Mouse (Mus musculus) forebrain, embryonic 12.5 days (tissue): ENCODE data around the gene Ltbp2. TPM values are rescaled to one million over a fixed set of nuclear protein-coding genes. Genes with fewer than 3 reads are reported as not detected.

Experiments used
- ATAC-seq: fragments of 200-750 bp; cut with Nextera tagmentation; 2 replicates; pipeline ENCODE4 v1.8.0; 2017; ENCODE audit warnings: moderate TSS enrichment; ENCODE audit not compliant: low FRiP score
- H3K27ac ChIP-seq: fragments of 300-500 bp; sonication (generic); 2 replicates; pipeline ENCODE4 v1.5.1; 2016; ENCODE audit warnings: mild to moderate bottlenecking
- H3K27me3 ChIP-seq: fragments of 300-500 bp; sonication (generic); 2 replicates; pipeline ENCODE4 v1.6.1; 2016; ENCODE audit warnings: mild to moderate bottlenecking
- H3K36me3 ChIP-seq: fragments of 300-500 bp; sonication (generic); replicated peaks from 2 replicates; pipeline ENCODE4 v1.6.1; 2016; ENCODE audit warnings: mild to moderate bottlenecking
- H3K4me1 ChIP-seq: fragments of 300-500 bp; sonication (generic); 2 replicates; pipeline ENCODE4 v1.6.1; 2016
- H3K4me2 ChIP-seq: fragments of 300-500 bp; sonication (generic); 2 replicates; pipeline ENCODE4 v1.6.1; 2016; ENCODE audit warnings: mild to moderate bottlenecking, moderate library complexity
- H3K4me3 ChIP-seq: fragments of 300-500 bp; sonication (generic); replicated peaks from 2 replicates; pipeline ENCODE4 v1.5.1; 2016; ENCODE audit warnings: mild to moderate bottlenecking
- H3K9ac ChIP-seq: fragments of 300-500 bp; sonication (generic); 2 replicates; pipeline ENCODE4 v1.6.1; 2016; ENCODE audit warnings: mild to moderate bottlenecking
- H3K9me3 ChIP-seq: fragments of 300-500 bp; sonication (generic); 2 replicates; pipeline ENCODE4 v1.6.1; 2016
- WGBS: fragments of 180-500 bp; shearing (Covaris S2); methylation state at CpG from one replicate; pipeline ENCODE4 v1.1.7; 2016; 5-methylcytosine and 5-hydroxymethylcytosine counted together
- polyA plus RNA-seq: library from polyadenylated mRNA; unstranded; fragments of >200 nt; fragmentation: Nextera tagmentation; extraction: Ambion mirVana; gene quantifications from 2 replicates; pipeline ENCODE4 v1.2.1, GENCODE M21; 2016

Gene Ltbp2
- polyA plus RNA-seq, 1 experiment from 2014 or later, result 0.19 TPM

DNA sequence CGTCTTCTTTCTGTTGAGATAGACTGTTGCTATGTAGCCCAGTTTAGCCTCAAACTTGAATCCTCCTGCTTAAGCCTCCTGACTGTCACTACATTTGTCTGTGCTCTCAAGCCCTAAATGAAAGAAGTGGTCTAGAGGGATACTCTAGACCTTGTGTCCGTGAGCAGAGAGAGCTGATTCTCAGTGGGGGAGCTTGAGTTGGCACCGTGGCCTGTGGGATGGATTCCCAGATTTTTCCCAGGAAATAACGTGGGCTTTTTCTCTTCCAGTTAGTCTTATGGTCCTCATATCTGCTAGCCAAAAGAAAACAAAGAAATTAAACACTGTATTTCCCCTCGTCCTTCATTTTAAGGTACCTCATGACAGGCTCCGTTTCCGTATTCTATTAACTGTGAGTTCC is 24.0 kb upstream of the Ltbp2 start:
- H3K9me3 ChIP-seq, result no peaks in the 10 kb centered on the region
- no peaks in the 10 kb centered on the region for H3K4me1 ChIP-seq
- 88% methylated on average over 7 of the region's 7 CpGs for WGBS
- no peak overlapping the region for H3K9ac ChIP-seq
- no peak for ATAC-seq
- no peak overlapping the region for H3K4me3 ChIP-seq
- no peak overlapping the region for H3K4me2 ChIP-seq
- no peaks in the 10 kb centered on the region for H3K36me3 ChIP-seq
- no peak overlapping the region for H3K27ac ChIP-seq
- no peaks in the 10 kb centered on the region for H3K27me3 ChIP-seq

DNA sequence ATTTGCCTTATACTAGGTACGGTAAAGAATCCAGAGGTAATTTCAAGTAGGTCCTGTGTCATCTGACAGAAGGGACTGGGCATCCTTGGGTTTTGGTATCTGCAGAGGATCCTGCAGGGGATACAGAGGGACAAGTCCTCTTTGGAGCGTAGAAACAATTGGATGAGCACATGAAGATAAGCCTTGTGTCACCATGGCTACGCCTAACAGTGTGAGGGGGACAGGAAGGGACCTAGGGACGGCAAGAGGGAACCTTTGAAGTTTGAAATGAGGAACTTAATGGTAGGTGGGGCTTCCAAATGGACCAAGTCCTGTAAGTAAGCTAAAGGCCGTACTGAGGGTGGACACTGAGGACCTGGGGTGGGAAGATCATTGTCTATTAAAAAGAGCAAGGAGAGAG is 21.0 kb upstream of the Ltbp2 start:
- ATAC-seq, result no peak
- no peaks in the 10 kb centered on the region for H3K9me3 ChIP-seq
- WGBS, result 79% methylated on average over 5 of the region's 5 CpGs

DNA sequence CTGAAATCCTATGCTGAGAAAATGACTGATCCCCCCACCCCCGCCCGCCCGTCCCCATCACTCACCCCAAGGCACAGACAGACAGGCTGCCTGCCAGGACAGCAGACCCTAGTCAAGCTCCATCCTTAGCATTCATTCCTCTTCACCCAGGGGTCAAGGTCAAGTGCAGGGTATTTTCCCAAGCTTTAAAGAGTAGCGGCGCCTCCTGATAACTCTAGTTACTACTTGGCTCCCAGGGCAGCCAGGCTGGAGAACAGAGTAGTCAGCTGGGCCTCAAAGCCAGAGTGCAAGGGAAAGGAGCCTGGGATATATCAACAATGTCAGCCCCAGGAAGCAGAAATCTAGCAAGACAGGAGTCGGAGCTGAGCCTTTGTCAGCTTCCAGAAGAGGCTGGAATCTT is 19.9 kb upstream of the Ltbp2 start:
- Histone ChIP-seq H3K9me3 (no peaks in the 10 kb centered on the region), H3K4me2 (no peak overlapping the region), H3K4me1 (no peaks in the 10 kb centered on the region), H3K9ac (no peak overlapping the region), H3K27ac (no peak overlapping the region), H3K4me3 (no peak overlapping the region), H3K27me3 (no peaks in the 10 kb centered on the region), H3K36me3 (no peaks in the 10 kb centered on the region)
- ATAC-seq, result no peak
- WGBS, result 87% methylated on average over 6 of the region's 6 CpGs

More for the DNA sequence above, 21.0 kb upstream of the Ltbp2 start:
- H3K4me2 ChIP-seq, result no peak overlapping the region
- no peak overlapping the region for H3K27ac ChIP-seq
- no peak overlapping the region for H3K4me3 ChIP-seq
- no peaks in the 10 kb centered on the region for H3K4me1 ChIP-seq
- no peak overlapping the region for H3K9ac ChIP-seq
- no peaks in the 10 kb centered on the region for H3K36me3 ChIP-seq
- H3K27me3 ChIP-seq, result no peaks in the 10 kb centered on the region

DNA sequence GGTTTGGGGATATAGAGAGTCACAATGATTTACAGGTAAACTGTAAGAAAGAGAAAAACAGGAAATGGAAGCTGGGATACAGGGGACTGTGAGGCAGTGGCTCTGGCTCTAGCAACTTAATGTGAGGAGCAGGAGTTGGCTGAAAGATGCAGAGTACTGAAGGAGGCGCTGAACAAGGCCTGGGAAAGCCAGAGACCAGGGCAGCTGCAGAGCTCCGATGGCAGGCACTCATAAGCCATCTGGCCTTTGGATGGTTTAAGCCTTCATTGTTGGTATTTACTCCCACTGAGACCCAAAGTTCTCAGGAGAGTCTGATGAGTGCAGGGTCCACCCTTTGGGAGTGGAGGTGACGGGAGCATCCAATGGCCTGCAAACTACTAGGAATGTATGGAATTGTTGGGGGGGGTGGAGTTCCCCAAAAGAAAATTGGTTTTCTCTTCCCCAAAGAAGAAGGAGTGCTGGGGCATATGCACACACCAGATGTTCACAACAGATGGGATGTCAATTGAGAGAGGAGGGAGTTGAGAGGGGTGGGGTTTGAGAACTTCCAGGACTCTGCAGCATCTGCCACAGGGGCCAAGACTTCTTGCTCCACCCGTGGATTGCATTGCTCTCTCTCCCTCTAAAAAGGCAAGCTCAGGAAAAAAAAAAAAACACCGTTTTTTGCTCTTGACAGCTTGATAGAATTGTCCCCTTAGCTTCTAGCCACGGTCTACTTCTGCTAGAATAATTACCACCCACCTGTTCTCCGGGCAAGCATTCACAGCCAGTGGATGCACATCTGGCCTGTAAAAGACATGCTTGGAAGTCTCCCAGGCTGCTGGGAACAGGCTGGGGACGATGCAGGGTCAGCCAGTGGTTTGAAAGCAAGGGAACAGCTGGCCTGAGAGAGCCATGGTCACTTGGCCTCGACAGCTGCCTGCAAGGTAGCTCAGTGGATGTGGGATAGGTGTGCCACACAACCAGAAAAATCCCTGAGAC is 17.6 kb upstream of the Ltbp2 start:
- 66% methylated on average over 9 of the region's 9 CpGs for WGBS
- Histone ChIP-seq H3K4me3 (no peak overlapping the region), H3K9me3 (no peaks in the 10 kb centered on the region), H3K4me2 (no peak overlapping the region), H3K36me3 (no peaks in the 10 kb centered on the region), H3K9ac (no peak overlapping the region), H3K4me1 (no peaks in the 10 kb centered on the region), H3K27me3 (no peaks in the 10 kb centered on the region), H3K27ac (no peak overlapping the region)
- no peak for ATAC-seq

DNA sequence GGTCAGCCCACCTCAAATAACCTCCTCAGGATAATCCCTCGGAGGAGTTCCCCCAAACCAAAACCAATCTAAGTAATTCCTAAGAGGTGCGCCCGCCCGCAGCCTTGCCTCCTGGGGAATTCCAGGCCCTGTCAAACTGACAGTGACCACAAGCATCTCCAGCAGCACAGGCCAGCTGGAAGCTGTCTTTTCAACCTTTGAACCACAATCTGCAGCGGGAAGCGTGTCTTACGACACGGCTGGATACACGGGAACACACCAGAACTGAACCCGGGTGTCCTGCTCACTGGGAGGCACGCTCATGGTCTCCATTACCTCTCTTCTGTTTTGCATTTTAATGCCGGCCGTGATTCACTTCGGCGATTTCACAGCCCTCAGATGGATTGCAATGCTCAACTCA is 14.0 kb upstream of the Ltbp2 start:
- Histone ChIP-seq H3K9me3 (no peaks in the 10 kb centered on the region), H3K36me3 (no peaks in the 10 kb centered on the region), H3K27ac (no peak overlapping the region), H3K9ac (no peak overlapping the region), H3K4me3 (no peak overlapping the region), H3K4me1 (no peaks in the 10 kb centered on the region), H3K4me2 (no peak overlapping the region), H3K27me3 (no peaks in the 10 kb centered on the region)
- ATAC-seq, result no peak
- WGBS, result 84% methylated on average over 15 of the region's 15 CpGs

DNA sequence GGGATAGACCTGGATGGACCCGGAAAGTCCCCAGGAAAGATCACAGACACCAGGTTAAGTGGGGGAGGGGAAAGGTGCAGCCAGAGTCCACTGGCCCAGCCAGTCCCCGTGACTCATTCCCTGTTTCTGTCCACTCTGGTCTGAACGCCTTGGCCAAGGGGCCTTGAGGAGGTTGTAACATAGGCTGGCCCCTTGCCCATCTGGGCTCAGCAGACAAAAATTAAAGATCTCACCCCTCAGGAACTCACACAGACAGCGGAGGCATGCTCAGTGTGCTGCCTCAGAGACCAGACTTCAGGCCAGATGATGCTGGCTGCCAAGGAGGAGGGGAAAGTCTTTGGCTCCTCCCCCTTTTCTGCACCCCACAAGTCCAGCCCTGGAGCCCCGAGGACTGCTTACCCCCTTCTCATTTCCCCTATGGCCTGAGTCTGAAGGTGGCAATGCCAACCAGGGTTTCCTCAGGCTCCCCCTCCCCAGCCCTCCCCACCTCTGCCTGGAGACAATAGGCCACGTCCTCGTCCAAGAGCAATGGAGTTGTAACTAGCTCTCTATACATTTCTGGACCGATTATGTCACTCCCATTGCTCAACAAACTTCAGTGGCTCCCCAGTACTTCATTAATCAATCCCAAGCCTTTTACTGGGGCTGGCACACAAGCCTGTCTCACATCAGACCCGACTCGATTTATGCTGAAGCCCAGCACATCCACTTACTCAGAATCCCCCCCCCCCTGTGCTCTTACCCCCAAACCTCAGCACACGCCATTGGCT is 9.0 kb upstream of the Ltbp2 start:
- no peak for ATAC-seq

DNA sequence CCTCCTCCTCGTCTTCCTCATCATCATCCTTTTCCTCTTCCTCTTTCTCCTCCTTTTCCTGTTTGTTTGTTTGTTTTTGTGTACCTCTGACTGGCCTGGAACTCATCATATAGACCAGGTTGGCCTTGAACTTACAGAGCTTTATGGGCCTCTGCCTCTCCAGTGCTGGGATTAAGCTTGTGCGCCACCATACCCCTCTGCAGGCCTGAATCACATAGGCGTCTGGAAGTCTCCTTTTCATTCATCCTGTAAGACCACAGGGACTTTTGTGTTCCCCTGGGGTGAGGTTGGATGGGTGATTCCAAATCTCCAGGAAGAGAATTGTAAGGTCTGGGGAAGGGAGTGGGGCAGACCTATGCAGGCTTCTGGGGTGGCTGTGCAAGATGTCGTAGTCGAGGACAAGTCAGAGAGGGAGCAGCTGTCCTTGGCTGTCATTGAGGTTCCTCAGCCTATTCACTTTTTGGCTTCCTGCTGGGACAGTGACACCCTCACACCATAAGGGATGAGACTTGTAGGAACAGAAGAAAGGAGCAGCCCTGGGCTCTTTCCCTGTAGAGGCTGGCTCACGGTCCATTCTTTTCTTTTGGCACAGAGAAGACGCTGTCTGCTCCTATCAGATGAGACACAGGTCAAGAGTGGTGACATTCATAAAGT is 8.2 kb upstream of the Ltbp2 start:
- no peaks in the 10 kb centered on the region for H3K36me3 ChIP-seq
- WGBS, result 84% methylated on average over 7 of the region's 7 CpGs
- peaks cover 15% of the 10 kb centered on the region for H3K27me3 ChIP-seq
- H3K9me3 ChIP-seq, result no peaks in the 10 kb centered on the region
- H3K9ac ChIP-seq, result no peak overlapping the region
- H3K4me1 ChIP-seq, result no peaks in the 10 kb centered on the region
- H3K27ac ChIP-seq, result no peak overlapping the region
- ATAC-seq, result no peak
- H3K4me3 ChIP-seq, result no peak overlapping the region
- no peak overlapping the region for H3K4me2 ChIP-seq

More for the DNA sequence above, 9.0 kb upstream of the Ltbp2 start:
- Histone ChIP-seq H3K4me2 (no peak overlapping the region), H3K27ac (no peak overlapping the region), H3K4me1 (no peaks in the 10 kb centered on the region), H3K27me3 (peaks cover 11% of the 10 kb centered on the region; the same call in 1 of the 2 replicates), H3K36me3 (no peaks in the 10 kb centered on the region), H3K9me3 (no peaks in the 10 kb centered on the region), H3K4me3 (no peak overlapping the region), H3K9ac (no peak overlapping the region)
- WGBS, result 70% methylated on average over 11 of the region's 11 CpGs

DNA sequence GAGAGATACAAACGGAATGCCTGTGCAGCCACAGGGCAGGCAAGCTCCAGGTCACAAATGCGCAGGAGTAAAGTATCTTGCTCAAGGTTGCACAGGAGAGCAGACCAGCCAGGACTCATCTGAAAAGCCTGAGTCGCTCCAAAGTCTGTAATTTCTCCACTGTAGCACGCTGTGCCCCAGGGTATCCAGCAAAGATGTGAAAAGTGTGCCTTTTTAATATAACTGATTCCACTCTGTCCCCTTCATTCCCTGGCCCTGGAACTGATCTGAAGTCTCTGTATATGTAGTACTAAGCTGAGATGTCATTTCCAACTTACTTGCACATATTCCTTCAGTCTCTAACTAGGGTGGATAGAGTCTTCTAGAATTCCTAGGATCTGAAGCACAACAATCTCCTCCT is 6.5 kb upstream of the Ltbp2 start:
- ATAC-seq, result no peak
- no peak overlapping the region for H3K4me3 ChIP-seq
- 82% methylated on average over 4 of the region's 4 CpGs for WGBS

DNA sequence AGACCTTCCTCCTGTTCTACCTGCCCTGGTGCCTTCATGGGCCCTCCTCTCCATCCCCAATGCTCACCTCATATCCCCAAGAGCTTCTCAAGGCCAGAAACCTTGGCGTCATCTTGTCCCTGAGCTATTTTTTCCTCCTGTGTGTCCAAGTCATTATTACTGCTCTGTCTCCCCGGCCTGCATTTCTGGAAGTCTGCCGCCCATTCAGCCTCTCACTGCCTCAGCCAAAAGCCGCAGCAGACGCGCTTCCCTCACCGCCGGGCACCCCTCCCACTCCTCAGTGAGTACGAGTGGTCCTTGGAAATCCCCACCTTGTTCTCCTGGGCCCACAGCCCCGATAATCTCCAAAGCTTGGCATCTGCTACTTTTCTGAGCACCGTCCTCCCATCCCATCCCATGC is 3.8 kb upstream of the Ltbp2 start:
- no peak for ATAC-seq
- WGBS, result 64% methylated on average over 11 of the region's 11 CpGs
- no peaks in the 10 kb centered on the region for H3K9me3 ChIP-seq
- peaks cover 15% of the 10 kb centered on the region for H3K4me1 ChIP-seq
- no peak overlapping the region for H3K27ac ChIP-seq
- H3K9ac ChIP-seq, result no peak overlapping the region
- H3K4me3 ChIP-seq, result no peak overlapping the region
- no peak overlapping the region for H3K4me2 ChIP-seq
- no peaks in the 10 kb centered on the region for H3K36me3 ChIP-seq
- H3K27me3 ChIP-seq, result peaks cover 60% of the 10 kb centered on the region

More for the DNA sequence above, 6.5 kb upstream of the Ltbp2 start:
- no peaks in the 10 kb centered on the region for H3K9me3 ChIP-seq
- H3K4me2 ChIP-seq, result no peak overlapping the region
- peaks cover 33% of the 10 kb centered on the region for H3K27me3 ChIP-seq
- no peaks in the 10 kb centered on the region for H3K36me3 ChIP-seq
- no peak overlapping the region for H3K27ac ChIP-seq
- H3K9ac ChIP-seq, result no peak overlapping the region
- no peaks in the 10 kb centered on the region for H3K4me1 ChIP-seq

DNA sequence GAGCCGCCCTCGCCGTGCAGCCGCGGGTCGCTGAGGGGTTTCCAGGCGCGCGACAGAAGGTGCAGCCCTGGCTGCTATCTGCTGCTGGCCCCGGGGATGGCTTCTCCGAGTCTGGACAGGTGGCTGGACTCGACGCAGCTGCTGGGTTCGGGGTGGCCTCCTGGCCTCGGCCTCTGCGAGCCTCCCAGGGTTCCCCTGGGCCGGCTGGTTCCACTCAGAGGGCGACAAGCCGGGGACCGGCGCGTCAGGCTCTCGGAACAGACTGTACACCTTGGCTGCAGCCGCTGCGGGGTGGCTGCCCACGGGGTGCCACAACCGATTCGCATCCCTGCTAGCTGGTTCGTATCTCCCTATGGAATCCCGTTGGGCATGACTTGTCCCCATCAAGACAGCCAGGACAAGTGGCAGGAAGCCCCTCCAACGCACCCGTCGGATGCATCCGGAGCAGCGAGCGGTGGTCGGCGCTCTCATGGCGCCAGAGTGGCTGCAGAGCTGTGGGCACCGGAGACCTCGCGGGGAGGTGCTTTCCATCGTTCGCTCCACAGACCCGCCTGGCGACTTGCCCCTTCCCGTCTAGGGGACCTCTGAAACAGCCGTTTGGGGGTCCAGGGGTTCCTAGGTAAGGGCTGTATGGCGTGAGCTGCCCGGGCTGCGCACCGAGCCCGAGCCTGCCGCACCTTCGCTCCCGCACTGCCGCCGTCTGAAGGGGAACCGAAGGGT is 411 bp downstream of the Ltbp2 start:
- Histone ChIP-seq H3K4me1 (peaks cover 15% of the 10 kb centered on the region), H3K4me3 (peak overlapping the region; percentile 33), H3K27me3 (peaks cover 68% of the 10 kb centered on the region), H3K36me3 (no peaks in the 10 kb centered on the region), H3K9me3 (no peaks in the 10 kb centered on the region), H3K4me2 (peak overlapping the region; percentile 46), H3K27ac (no peak overlapping the region), H3K9ac (peak overlapping the region; percentile 9; the same call in 1 of the 2 replicates)
- ATAC-seq, result no peak
- 1% methylated on average over 59 of the region's 59 CpGs for WGBS

DNA sequence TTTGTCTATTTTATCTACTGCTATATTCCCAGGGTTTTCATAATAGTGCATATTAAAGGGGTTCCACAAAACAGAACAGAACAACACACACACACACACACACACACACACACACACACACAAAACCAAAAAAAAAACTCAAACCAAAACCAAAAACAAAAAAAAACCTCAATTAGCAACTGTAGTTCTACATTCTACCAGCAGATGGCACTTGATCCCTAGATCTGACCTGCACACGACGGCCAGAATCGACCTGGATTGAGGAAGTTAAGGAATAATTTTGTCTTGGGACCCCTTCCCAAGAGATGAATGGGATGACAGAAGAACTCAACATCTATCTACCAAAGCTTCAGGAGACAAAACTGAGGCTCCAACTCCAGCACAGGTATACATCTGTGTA is 2.9 kb downstream of the Ltbp2 start:
- H3K9me3 ChIP-seq, result no peaks in the 10 kb centered on the region
- no peak overlapping the region for H3K4me3 ChIP-seq
- H3K4me2 ChIP-seq, result no peak overlapping the region
- no peak overlapping the region for H3K9ac ChIP-seq
- 2% methylated on average over 3 of the region's 3 CpGs for WGBS
- ATAC-seq, result no peak
- peaks cover 15% of the 10 kb centered on the region for H3K4me1 ChIP-seq
- H3K27me3 ChIP-seq, result peaks cover 53% of the 10 kb centered on the region
- no peaks in the 10 kb centered on the region for H3K36me3 ChIP-seq
- H3K27ac ChIP-seq, result no peak overlapping the region

DNA sequence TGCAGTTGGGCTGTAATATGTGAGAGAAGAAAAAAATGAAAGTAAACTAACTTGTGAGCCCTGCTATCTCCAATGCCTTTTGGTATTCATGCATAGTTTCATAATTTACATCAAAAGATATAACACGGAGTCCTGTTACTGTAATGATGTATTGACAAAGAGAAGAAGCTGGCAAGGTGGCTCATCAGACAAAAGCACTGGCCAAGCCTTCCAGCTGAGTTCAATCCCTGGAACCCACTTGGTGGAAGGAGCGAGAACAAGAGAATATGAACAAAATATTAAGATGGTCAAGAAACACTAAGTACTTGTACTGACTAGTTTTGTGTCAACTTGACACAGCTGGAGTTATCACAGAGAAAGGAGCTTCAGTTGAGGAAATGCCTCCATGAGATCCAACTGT is 4.0 kb downstream of the Ltbp2 start:
- Histone ChIP-seq H3K9ac (no peak overlapping the region), H3K4me3 (no peak overlapping the region), H3K4me1 (peaks cover 15% of the 10 kb centered on the region), H3K27me3 (peaks cover 42% of the 10 kb centered on the region), H3K9me3 (no peaks in the 10 kb centered on the region), H3K27ac (no peak overlapping the region), H3K4me2 (no peak overlapping the region), H3K36me3 (no peaks in the 10 kb centered on the region)
- ATAC-seq, result no peak
- WGBS, result 72% methylated on average over 2 of the region's 2 CpGs
